Mouse (Mus musculus) B cell, adult 2 months (primary cell): Measurements from ENCODE around the gene Ifna6.
"Not testable (repeated sequence)": the region's sequence is repeated elsewhere in the genome, so short reads cannot be mapped to it uniquely, and the experiment has no call there.

Experiments
- DNase-seq, 2 experiments: peaks; one replicate each; pipeline ENCODE4 v3.0.0; 2022

Gene Ifna6

GRCm38 (mm10) chr4:88827116-88827515, at the start of gene Ifna6:
Ifna6 (plus strand) TSS chr4:88827416.
- not testable (repeated sequence) for DNase-seq

GRCm38 (mm10) chr4:88779550-88779949, 47.7 kb upstream of the Ifna6 start, which contains the start of gene Gm13272:
Gm13272 (plus strand) TSS chr4:88779850.
- not testable (repeated sequence) for DNase-seq

DNA sequence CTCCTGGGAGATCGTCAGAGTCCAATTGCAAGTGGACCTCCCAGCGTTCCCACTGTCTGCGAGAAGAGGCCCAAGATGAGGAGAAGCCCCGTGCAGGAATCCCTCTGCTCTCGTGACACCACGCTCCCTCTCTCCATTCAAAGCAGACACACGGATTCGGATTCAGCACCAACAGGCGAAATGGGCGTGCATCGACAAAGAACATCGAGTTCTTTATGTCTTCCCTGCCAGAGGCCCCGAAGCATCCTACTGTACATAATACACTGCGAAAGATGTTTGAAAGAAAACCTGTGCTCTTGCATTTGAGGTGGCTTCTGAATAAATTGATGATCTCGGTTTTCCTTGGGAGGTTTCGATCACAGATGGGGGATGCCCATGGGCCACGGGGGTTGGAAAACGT, 46.9 kb upstream of the Ifna6 start:
- peak in 1 of 2 experiments; percentile 26 for DNase-seq

GRCm38 (mm10) chr4:88781831-88782230, 45.4 kb upstream of the Ifna6 start, which contains the start of gene Ifnz:
Ifnz (plus strand) TSS chr4:88782131.
- not testable (repeated sequence) for DNase-seq

- DNase-seq = peak; percentile 11 to 19
Observed at GRCm38 (mm10) chr4:88782335-88782734, 44.9 kb upstream of the Ifna6 start.

GRCm38 (mm10) chr4:88785409-88785808, 41.8 kb upstream of the Ifna6 start, which contains the start of gene Gm13276:
Gm13276 (plus strand) TSS chr4:88785709.
- not testable (repeated sequence) for DNase-seq

- DNase-seq = peak; percentile 77 to 78
Observed at GRCm38 (mm10) chr4:88788402-88788801, 38.8 kb upstream of the Ifna6 start, which contains the start of gene Gm13277. Gm13277 (plus strand) TSS chr4:88788632.

DNA sequence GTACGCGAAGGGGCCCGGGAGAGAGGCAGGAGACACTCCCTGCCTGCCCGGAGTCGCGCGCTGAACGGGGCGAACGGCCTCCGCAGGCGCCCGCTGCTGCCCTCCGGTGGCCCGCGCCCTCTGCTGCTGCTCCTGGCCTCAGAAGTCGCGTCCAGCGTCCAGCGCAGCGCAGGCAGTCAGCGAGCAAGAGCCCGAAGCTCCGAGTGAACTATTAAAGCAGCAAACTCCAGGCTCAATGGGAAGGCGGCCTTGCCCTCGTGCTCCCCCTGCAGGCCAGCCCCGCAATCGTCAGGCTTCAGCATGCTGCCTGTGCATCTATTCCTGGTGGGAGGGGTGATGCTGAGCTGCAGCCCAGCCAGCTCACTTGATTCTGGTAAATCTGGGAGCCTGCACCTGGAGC, 36.0 kb upstream of the Ifna6 start, which contains the start of gene Gm13278:
Gene Gm13278 (plus strand): TSS at position 301 of the 400 bp plus-strand sequence.
- not testable (repeated sequence) for DNase-seq

- peak; percentile 78 to 85 for DNase-seq
Observed at GRCm38 (mm10) chr4:88793936-88794675, 33.1 kb upstream of the Ifna6 start, which contains the start of gene Gm13275. Gm13275 (plus strand) TSS chr4:88794487.

- DNase-seq = not testable (repeated sequence)
Observed at GRCm38 (mm10) chr4:88797097-88797496, 30.1 kb upstream of the Ifna6 start, which contains the start of gene Gm13279. Gm13279 (plus strand) TSS chr4:88797397.

GRCm38 (mm10) chr4:88799365-88799764, 27.9 kb upstream of the Ifna6 start, which contains the start of gene Gm13285:
Gm13285 (plus strand) TSS chr4:88799665.
- not testable (repeated sequence) for DNase-seq

GRCm38 (mm10) chr4:88802954-88803353, 24.3 kb upstream of the Ifna6 start, which contains the start of gene Gm13287:
Gm13287 (plus strand) TSS chr4:88803254.
- DNase-seq = not testable (repeated sequence)

DNA sequence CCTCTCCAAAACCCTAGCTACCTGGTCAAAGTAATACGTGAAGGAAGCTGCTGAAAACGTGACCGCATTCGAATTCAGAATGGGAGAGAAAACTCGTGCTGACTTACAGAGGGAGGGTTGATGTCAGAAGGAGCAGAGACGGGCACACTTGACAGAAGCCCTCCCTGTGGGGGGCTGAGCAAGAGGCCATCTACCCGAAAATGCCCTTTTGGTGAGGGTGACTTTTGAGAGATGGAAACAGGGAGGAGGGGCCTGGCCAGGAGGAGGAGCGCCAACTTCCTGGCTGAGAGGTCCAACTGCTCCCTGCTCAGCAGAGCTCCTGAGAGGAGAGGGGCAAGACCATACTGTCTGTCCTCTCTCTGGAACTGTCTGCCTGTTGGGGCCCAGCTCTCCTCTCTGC, 22.0 kb upstream of the Ifna6 start, which contains the start of gene Gm13288:
Gene Gm13288 (plus strand): TSS at position 301 of the 400 bp plus-strand sequence.
- not testable (repeated sequence) for DNase-seq

DNA sequence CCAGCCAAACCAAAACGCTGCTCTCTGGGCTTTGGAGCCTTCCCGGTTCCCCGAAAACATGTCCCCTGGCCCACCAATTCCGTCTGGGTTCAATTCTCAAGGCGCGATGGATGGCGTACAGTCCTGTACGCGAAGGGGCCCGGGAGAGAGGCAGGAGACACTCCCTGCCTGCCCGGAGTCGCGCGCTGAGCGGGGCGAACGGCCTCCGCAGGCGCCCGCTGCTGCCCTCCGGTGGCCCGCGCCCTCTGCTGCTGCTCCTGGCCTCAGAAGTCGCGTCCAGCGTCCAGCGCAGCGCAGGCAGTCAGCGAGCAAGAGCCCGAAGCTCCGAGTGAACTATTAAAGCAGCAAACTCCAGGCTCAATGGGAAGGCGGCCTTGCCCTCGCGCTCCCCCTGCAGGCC, 21.5 kb upstream of the Ifna6 start:
- peak; percentile 15 to 29 for DNase-seq

DNA sequence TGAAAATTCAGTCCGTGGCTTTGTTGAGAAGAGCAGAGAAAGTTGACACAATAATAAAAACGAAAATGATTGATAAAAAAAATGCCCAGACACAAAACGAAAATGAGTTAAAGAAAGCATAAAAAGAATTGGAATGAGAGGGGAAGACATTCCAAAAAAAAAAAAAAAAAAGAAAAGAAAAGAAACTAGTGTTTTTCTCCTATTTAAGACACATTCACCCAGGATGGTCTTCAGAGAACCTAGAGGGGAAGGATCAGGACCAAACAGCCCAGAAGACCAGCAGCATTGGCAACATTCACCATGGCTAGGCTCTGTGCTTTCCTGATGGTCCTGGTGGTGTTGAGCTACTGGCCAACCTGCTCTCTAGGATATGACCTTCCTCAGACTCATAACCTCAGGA, 11.3 kb upstream of the Ifna6 start, which contains the start of gene Ifna7:
Gene Ifna7 (plus strand): TSS at position 301 of the 400 bp plus-strand sequence.
- DNase-seq = no peak

DNA sequence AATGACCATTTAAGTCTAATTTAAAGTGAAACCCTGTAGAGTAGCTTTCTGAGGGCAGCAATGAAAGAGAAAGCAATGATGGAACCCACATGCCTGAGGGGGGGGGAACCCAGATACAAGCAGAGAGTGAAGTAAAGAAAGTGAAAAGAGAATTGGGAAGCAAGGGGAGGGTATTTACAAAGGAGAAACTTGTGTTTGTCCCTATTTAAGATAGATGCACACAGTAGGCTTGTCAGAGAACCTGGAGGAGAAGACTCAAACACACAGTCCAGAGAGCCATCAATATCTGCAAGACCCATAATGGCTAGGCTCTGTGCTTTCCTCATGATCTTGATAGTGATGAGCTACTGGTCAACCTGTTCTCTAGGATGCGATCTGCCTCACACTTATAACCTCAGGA, 7.6 kb upstream of the Ifna6 start, which contains the start of gene Ifna11:
Gene Ifna11 (plus strand): TSS at position 301 of the 400 bp plus-strand sequence.
- no peak for DNase-seq

GRCm38 (mm10) chr4:88822995-88823394, 4.2 kb upstream of the Ifna6 start:
- peak; percentile 32 to 33 for DNase-seq

GRCm38 (mm10) chr4:88830523-88830922, 3.3 kb downstream of the Ifna6 start:
- DNase-seq = peak; percentile 46 to 59

- not testable (repeated sequence) for DNase-seq
Observed at GRCm38 (mm10) chr4:88835225-88835624, 8.0 kb downstream of the Ifna6 start, which contains the start of gene Ifna5. Ifna5 (plus strand) TSS chr4:88835525.

GRCm38 (mm10) chr4:88838828-88839227, 11.6 kb downstream of the Ifna6 start:
- DNase-seq = peak; percentile 42 to 53

GRCm38 (mm10) chr4:88840058-88840457, 12.8 kb downstream of the Ifna6 start:
- no peak for DNase-seq

DNA sequence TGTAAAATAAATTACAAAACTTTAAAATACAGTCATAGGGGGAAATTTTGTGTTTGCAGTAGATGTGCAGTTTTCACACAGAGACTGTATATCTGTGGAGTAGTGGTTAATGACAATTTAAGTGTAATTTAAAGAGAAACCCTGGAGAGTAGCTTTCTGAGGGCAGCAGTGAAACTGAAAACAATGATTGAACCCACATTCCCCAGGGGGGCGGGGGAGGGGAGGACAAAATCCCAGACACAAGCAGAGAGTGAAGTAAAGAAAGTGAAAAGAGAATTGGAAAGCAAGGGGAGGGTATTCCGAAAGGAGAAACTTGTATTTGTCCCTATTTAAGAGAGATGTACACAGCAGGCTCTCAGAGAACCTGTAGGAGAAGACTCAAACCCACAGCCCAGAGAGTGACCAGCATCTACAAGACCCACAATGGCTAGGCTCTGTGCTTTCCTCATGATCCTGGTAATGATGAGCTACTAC, 14.3 kb downstream of the Ifna6 start, which contains the start of gene Ifna4:
Gene Ifna4 (plus strand): TSS at position 424 of the 474 bp plus-strand sequence.
- peak; percentile 24 to 44 for DNase-seq

GRCm38 (mm10) chr4:88845334-88845733, 18.1 kb downstream of the Ifna6 start:
- DNase-seq = no peak
